Mouse (Mus musculus) heart, embryonic 16.5 days (tissue): ENCODE results near the gene Fam169a. TPM values are rescaled to one million over a fixed set of nuclear protein-coding genes. Genes with fewer than 3 reads are reported as not detected.

Experiments used
- ATAC-seq: fragments of 200-750 bp; cut with Nextera tagmentation; replicated peaks from 2 replicates; pipeline ENCODE4 v1.8.0; 2017; ENCODE audit warnings: moderate number of reproducible peaks; ENCODE audit not compliant: insufficient read depth, low FRiP score; ENCODE audit errors: extremely low read depth
- H3K27ac ChIP-seq: fragments of 300-500 bp; sonication (generic); 2 replicates; pipeline ENCODE4 v1.5.1; 2014; ENCODE audit warnings: mild to moderate bottlenecking, low read length, control low read depth, moderate library complexity
- H3K27me3 ChIP-seq: fragments of 300-500 bp; sonication (generic); 2 replicates; pipeline ENCODE4 v1.6.1; 2014; ENCODE audit warnings: low read length, mixed read lengths; ENCODE audit not compliant: control insufficient read depth, insufficient read depth
- H3K36me3 ChIP-seq: fragments of 300-500 bp; sonication (generic); 2 replicates; pipeline ENCODE4 v1.6.1; 2014; ENCODE audit not compliant: control insufficient read depth, insufficient read depth
- H3K4me1 ChIP-seq: fragments of 300-500 bp; sonication (generic); 2 replicates; pipeline ENCODE4 v1.6.1; 2014; ENCODE audit warnings: low read length, mixed read lengths; ENCODE audit not compliant: control insufficient read depth, insufficient read depth
- H3K4me2 ChIP-seq: fragments of 300-500 bp; sonication (generic); 2 replicates; pipeline ENCODE4 v1.6.1; 2014; ENCODE audit warnings: low read depth, mild to moderate bottlenecking, control low read depth, low read length
- H3K4me3 ChIP-seq: fragments of 300-500 bp; sonication (generic); 2 replicates; pipeline ENCODE4 v1.5.1; 2014; ENCODE audit warnings: mild to moderate bottlenecking, control low read depth, low read length
- H3K9ac ChIP-seq: fragments of 300-500 bp; sonication (generic); 2 replicates; pipeline ENCODE4 v1.6.1; 2014; ENCODE audit warnings: low read length, control low read depth
- H3K9me3 ChIP-seq: fragments of 300-500 bp; sonication (generic); replicated peaks from 2 replicates; pipeline ENCODE4 v1.6.1; 2016; ENCODE audit warnings: low read length; ENCODE audit not compliant: control insufficient read depth
- WGBS: fragments of 180-500 bp; shearing (Covaris S2); extraction: QIAGEN DNeasy Blood & Tissue Kit; methylation state at CpG from one replicate; pipeline ENCODE4 v1.1.7; 2014; 5-methylcytosine and 5-hydroxymethylcytosine counted together
- polyA plus RNA-seq: library from polyadenylated mRNA; unstranded; fragments of >200 nt; fragmentation: Nextera tagmentation; extraction: Ambion mirVana; gene quantifications from 2 replicates; pipeline ENCODE4 v1.2.1, GENCODE M21; 2015

The Fam169a gene
- polyA plus RNA-seq, 1 experiment from 2014 or later = 2.5 TPM

GRCm38 (mm10) chr13:97070931-97071625 lies 4.0 kb downstream of the Fam169a start:
- under 1% methylated on average over 82 of the region's 85 CpGs for WGBS
- H3K4me2 ChIP-seq = peak overlapping the region; percentile 96
- peak overlapping the region; percentile 85 for H3K4me3 ChIP-seq
- H3K36me3 ChIP-seq = no peaks in the 10 kb centered on the region
- peaks cover 7% of the 10 kb centered on the region for H3K27me3 ChIP-seq
- peak; percentile 74 for ATAC-seq
- H3K9me3 ChIP-seq = no peaks in the 10 kb centered on the region
- peak overlapping the region; percentile 79 for H3K9ac ChIP-seq
- H3K27ac ChIP-seq = no peak overlapping the region
- no peaks in the 10 kb centered on the region; the same call in 1 of the 2 replicates for H3K4me1 ChIP-seq

GRCm38 (mm10) chr13:97071626-97072241 lies 4.6 kb downstream of the Fam169a start:
- H3K9me3 ChIP-seq = no peaks in the 10 kb centered on the region
- H3K27ac ChIP-seq = no peak overlapping the region; the same call in 1 of the 2 replicates
- peak overlapping the region; percentile 85 for H3K4me3 ChIP-seq
- peak overlapping the region; percentile 96 for H3K4me2 ChIP-seq
- WGBS = under 1% methylated on average over 57 of the region's 76 CpGs
- peak; percentile 66 for ATAC-seq
- peak overlapping the region; percentile 79 for H3K9ac ChIP-seq
- no peaks in the 10 kb centered on the region; the same call in 1 of the 2 replicates for H3K4me1 ChIP-seq
- H3K36me3 ChIP-seq = no peaks in the 10 kb centered on the region
- peaks cover 7% of the 10 kb centered on the region for H3K27me3 ChIP-seq

GRCm38 (mm10) chr13:97073497-97073896 lies 6.4 kb downstream of the Fam169a start:
- peaks cover 7% of the 10 kb centered on the region for H3K27me3 ChIP-seq
- H3K4me1 ChIP-seq = no peaks in the 10 kb centered on the region; the same call in 1 of the 2 replicates
- H3K36me3 ChIP-seq = no peaks in the 10 kb centered on the region
- 40% methylated on average over 1 of the region's 1 CpGs for WGBS
- H3K4me2 ChIP-seq = no peak overlapping the region
- no peak overlapping the region for H3K9ac ChIP-seq
- H3K9me3 ChIP-seq = no peaks in the 10 kb centered on the region
- ATAC-seq = no peak
- no peak overlapping the region for H3K4me3 ChIP-seq
- no peak overlapping the region for H3K27ac ChIP-seq

GRCm38 (mm10) chr13:97077556-97077955 lies 10.5 kb downstream of the Fam169a start:
- Histone ChIP-seq H3K4me1 (no peaks in the 10 kb centered on the region), H3K4me2 (no peak overlapping the region), H3K9ac (no peak overlapping the region), H3K9me3 (no peaks in the 10 kb centered on the region), H3K36me3 (no peaks in the 10 kb centered on the region), H3K27me3 (peaks cover 3% of the 10 kb centered on the region; the same call in 1 of the 2 replicates), H3K27ac (no peak overlapping the region), H3K4me3 (no peak overlapping the region)
- ATAC-seq = no peak
- 92% methylated on average over 2 of the region's 2 CpGs for WGBS

- H3K4me2 ChIP-seq = no peak overlapping the region
- no peak overlapping the region for H3K27ac ChIP-seq
- no peaks in the 10 kb centered on the region for H3K4me1 ChIP-seq
- H3K4me3 ChIP-seq = no peak overlapping the region
- ATAC-seq = no peak
- WGBS = 76% methylated on average over 2 of the region's 2 CpGs
- H3K36me3 ChIP-seq = no peaks in the 10 kb centered on the region
- H3K9me3 ChIP-seq = no peaks in the 10 kb centered on the region
- no peak overlapping the region for H3K9ac ChIP-seq
- H3K27me3 ChIP-seq = no peaks in the 10 kb centered on the region
These were observed 13.1 kb downstream of the Fam169a start for GRCm38 (mm10) chr13:97080201-97080600.

GRCm38 (mm10) chr13:97080615-97081014 lies 13.5 kb downstream of the Fam169a start:
- H3K9ac ChIP-seq = no peak overlapping the region
- no peaks in the 10 kb centered on the region for H3K36me3 ChIP-seq
- no peak overlapping the region for H3K4me3 ChIP-seq
- H3K27me3 ChIP-seq = no peaks in the 10 kb centered on the region
- H3K9me3 ChIP-seq = no peaks in the 10 kb centered on the region
- H3K4me2 ChIP-seq = no peak overlapping the region
- no peaks in the 10 kb centered on the region for H3K4me1 ChIP-seq
- ATAC-seq = no peak
- no peak overlapping the region for H3K27ac ChIP-seq
- WGBS = 75% methylated on average over 3 of the region's 3 CpGs

GRCm38 (mm10) chr13:97082432-97082831 lies 15.3 kb downstream of the Fam169a start:
- H3K4me1 ChIP-seq = no peaks in the 10 kb centered on the region
- H3K9me3 ChIP-seq = no peaks in the 10 kb centered on the region
- no peak overlapping the region for H3K9ac ChIP-seq
- no peak overlapping the region for H3K4me3 ChIP-seq
- WGBS = 86% methylated on average over 7 of the region's 7 CpGs
- H3K27me3 ChIP-seq = no peaks in the 10 kb centered on the region
- H3K27ac ChIP-seq = no peak overlapping the region
- ATAC-seq = no peak
- no peaks in the 10 kb centered on the region for H3K36me3 ChIP-seq
- H3K4me2 ChIP-seq = no peak overlapping the region

- H3K9ac ChIP-seq = no peak overlapping the region
- H3K27ac ChIP-seq = no peak overlapping the region
- WGBS = 78% methylated on average over 9 of the region's 9 CpGs
- H3K9me3 ChIP-seq = no peaks in the 10 kb centered on the region
- H3K36me3 ChIP-seq = no peaks in the 10 kb centered on the region
- H3K27me3 ChIP-seq = no peaks in the 10 kb centered on the region
- no peak overlapping the region for H3K4me2 ChIP-seq
- ATAC-seq = no peak
- H3K4me3 ChIP-seq = no peak overlapping the region
- no peaks in the 10 kb centered on the region for H3K4me1 ChIP-seq
These were observed 19.2 kb downstream of the Fam169a start for GRCm38 (mm10) chr13:97086316-97086715.

GRCm38 (mm10) chr13:97087421-97087820 lies 20.3 kb downstream of the Fam169a start:
- no peak overlapping the region for H3K4me3 ChIP-seq
- no peaks in the 10 kb centered on the region for H3K4me1 ChIP-seq
- H3K36me3 ChIP-seq = no peaks in the 10 kb centered on the region
- H3K27ac ChIP-seq = no peak overlapping the region
- no peak for ATAC-seq
- H3K4me2 ChIP-seq = no peak overlapping the region
- no peak overlapping the region for H3K9ac ChIP-seq
- no peaks in the 10 kb centered on the region for H3K9me3 ChIP-seq
- no peaks in the 10 kb centered on the region for H3K27me3 ChIP-seq
- 90% methylated on average over 6 of the region's 6 CpGs for WGBS
